Mouse (Mus musculus) thymus, adult 2 months (tissue): ENCODE results near the gene Nme6. TPM values are rescaled to one million over a fixed set of nuclear protein-coding genes. Genes with fewer than 3 reads are reported as not detected.
A peak's percentile ranks its signal among the peaks of the same experiment; 100 is the strongest.

Experiments
- DNase-seq: peaks from one replicate; pipeline ENCODE4 v3.0.0; 2021
- H3K27ac ChIP-seq: fragments of 200-500 bp; 2 replicates; pipeline ENCODE4 v1.5.1; 2012; ENCODE audit warnings: low read length, control low read depth; ENCODE audit not compliant: control insufficient read depth, insufficient read depth
- H3K27me3 ChIP-seq: fragments of 200-500 bp; 2 replicates; pipeline ENCODE4 v1.6.1; 2012; ENCODE audit warnings: mild to moderate bottlenecking, low read length, moderate library complexity, mixed read lengths; ENCODE audit not compliant: control insufficient read depth, insufficient read depth
- H3K36me3 ChIP-seq: fragments of 200-500 bp; 2 replicates; pipeline ENCODE4 v1.6.1; 2012; ENCODE audit warnings: mild to moderate bottlenecking, low read length, moderate library complexity; ENCODE audit not compliant: control insufficient read depth, insufficient read depth
- H3K4me1 ChIP-seq: fragments of 200-500 bp; replicated peaks from 2 replicates; pipeline ENCODE4 v1.6.1; 2012; ENCODE audit warnings: low read length; ENCODE audit not compliant: control insufficient read depth, insufficient read depth
- H3K4me3 ChIP-seq: fragments of 200-500 bp; 2 replicates; pipeline ENCODE4 v1.5.1; 2012; ENCODE audit warnings: mild to moderate bottlenecking, low read length, control low read depth, moderate library complexity; ENCODE audit not compliant: control insufficient read depth, insufficient read depth
- CTCF ChIP-seq: fragments of 200-500 bp; IDR thresholded peaks from 2 replicates; pipeline ENCODE4 v1.5.1; 2012; ENCODE audit warnings: mild to moderate bottlenecking, control low read depth, low read length, moderate library complexity, borderline replicate concordance; ENCODE audit not compliant: control insufficient read depth, poor library complexity, insufficient read depth; ENCODE audit errors: extremely low read depth
- POLR2A ChIP-seq: fragments of 200-500 bp; IDR thresholded peaks from 2 replicates; pipeline ENCODE4 v1.6.1; 2012; ENCODE audit warnings: mild to moderate bottlenecking, low read length, control low read depth, moderate library complexity; ENCODE audit not compliant: control insufficient read depth, poor library complexity, insufficient read depth; ENCODE audit errors: extremely low read depth
- WGBS: fragments of 180-500 bp; shearing (Covaris S2); methylation state at CpG from one replicate; pipeline ENCODE4 v1.1.7; 2018; 5-methylcytosine and 5-hydroxymethylcytosine counted together
- polyA plus RNA-seq: library from polyadenylated mRNA; depleted of rRNA; stranded (reverse); fragments of >200 nt; gene quantifications from 2 replicates; pipeline ENCODE4 v1.2.3, GENCODE M21; 2012

The Nme6 gene
- polyA plus RNA-seq, 1 experiment: 21.3 TPM

- no peak overlapping the region for H3K27ac ChIP-seq
- no peak for DNase-seq
- TF ChIP-seq CTCF: no peak
- peak overlapping the region; percentile 92 for H3K4me3 ChIP-seq
- no peaks in the 10 kb centered on the region for H3K27me3 ChIP-seq
- 5% methylated on average over 6 of the region's 6 CpGs for WGBS
- peaks cover 5% of the 10 kb centered on the region for H3K4me1 ChIP-seq
- H3K36me3 ChIP-seq: no peaks in the 10 kb centered on the region
Measured at GRCm38 (mm10) chr9:109833088-109833412, 501 bp downstream of the Nme6 start.

GRCm38 (mm10) chr9:109849312-109849758 is 16.8 kb downstream of the Nme6 start, which contains the start of gene Camp:
Camp (minus strand) TSS chr9:109849617.
- no peak within 1 kb of the TSS for H3K4me3 ChIP-seq
- no peaks in the 10 kb centered on the region for H3K4me1 ChIP-seq
- H3K27ac ChIP-seq: no peak within 1 kb of the TSS
- TF ChIP-seq POLR2A (no peak), CTCF (no peak)
- no peaks in the 10 kb centered on the region for H3K27me3 ChIP-seq
- 86% methylated on average over 6 of the region's 6 CpGs for WGBS
- DNase-seq: no peak
- no peaks in the 10 kb centered on the region for H3K36me3 ChIP-seq

DNA sequence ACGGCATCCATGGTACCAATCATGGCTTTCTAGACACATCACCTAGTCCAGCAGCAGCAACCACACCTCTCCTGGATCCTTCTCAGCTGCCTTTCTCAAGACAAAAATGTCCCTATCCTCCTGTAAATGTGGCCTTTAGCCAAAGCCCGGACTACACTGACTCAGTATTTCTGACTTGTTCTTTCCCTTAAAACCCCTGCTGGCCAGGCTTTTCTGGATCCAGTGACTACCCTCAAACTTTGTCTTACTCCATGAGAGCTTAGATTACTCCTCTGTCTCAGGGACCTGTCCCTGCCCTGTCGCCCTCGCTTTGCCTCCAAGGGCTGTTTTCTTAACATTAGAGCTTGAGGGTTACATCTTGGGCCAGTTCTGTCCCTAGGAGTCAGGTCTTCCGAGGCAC is 17.6 kb downstream of the Nme6 start:
- TF ChIP-seq CTCF: no peak
- TF ChIP-seq POLR2A: no peak
- Histone ChIP-seq H3K4me3 (no peak overlapping the region), H3K27me3 (no peaks in the 10 kb centered on the region), H3K27ac (no peak overlapping the region), H3K4me1 (no peaks in the 10 kb centered on the region), H3K36me3 (no peaks in the 10 kb centered on the region)
- DNase-seq: no peak
- 90% methylated on average over 5 of the region's 5 CpGs for WGBS

- H3K4me3 ChIP-seq: no peak overlapping the region
- no peaks in the 10 kb centered on the region for H3K36me3 ChIP-seq
- no peaks in the 10 kb centered on the region for H3K27me3 ChIP-seq
- no peaks in the 10 kb centered on the region for H3K4me1 ChIP-seq
- no peak for DNase-seq
- WGBS: 88% methylated on average over 2 of the region's 2 CpGs
- no peak for TF ChIP-seq CTCF
- TF ChIP-seq POLR2A: no peak
- H3K27ac ChIP-seq: no peak overlapping the region
Measured at GRCm38 (mm10) chr9:109854341-109854740, 21.8 kb downstream of the Nme6 start.

DNA sequence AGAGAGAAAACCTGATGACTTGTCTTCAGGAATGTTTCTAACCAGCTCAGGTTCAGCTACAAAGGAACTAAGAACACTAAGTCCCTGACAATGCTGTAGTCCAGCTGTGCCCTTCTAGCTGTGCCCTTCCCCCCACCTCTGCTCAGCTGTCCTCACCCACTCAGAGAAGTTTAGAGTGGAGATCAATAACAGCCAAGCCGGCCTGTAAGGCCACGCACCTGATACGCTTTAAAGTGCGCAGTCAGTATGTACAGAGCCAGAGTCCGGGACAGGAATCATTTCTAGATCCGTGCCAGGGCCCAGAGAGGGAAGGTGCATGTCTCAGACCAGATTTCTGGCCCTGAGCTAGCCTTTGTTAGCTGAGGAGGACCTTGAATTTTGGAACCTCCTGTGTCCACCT is 23.4 kb downstream of the Nme6 start:
- no peaks in the 10 kb centered on the region for H3K27me3 ChIP-seq
- 89% methylated on average over 6 of the region's 6 CpGs for WGBS
- H3K4me1 ChIP-seq: no peaks in the 10 kb centered on the region
- H3K36me3 ChIP-seq: no peaks in the 10 kb centered on the region
- no peak for DNase-seq
- no peak overlapping the region for H3K27ac ChIP-seq
- H3K4me3 ChIP-seq: no peak overlapping the region
- TF ChIP-seq POLR2A: no peak
- TF ChIP-seq CTCF: no peak

GRCm38 (mm10) chr9:109862397-109863044 is 30.0 kb downstream of the Nme6 start:
- H3K36me3 ChIP-seq: no peaks in the 10 kb centered on the region
- H3K27ac ChIP-seq: no peak overlapping the region
- DNase-seq: peak; percentile 83
- H3K4me3 ChIP-seq: no peak overlapping the region
- H3K4me1 ChIP-seq: peaks cover 7% of the 10 kb centered on the region; the same call in 1 of the 2 replicates
- TF ChIP-seq POLR2A (no peak), CTCF (peak; percentile 78; the same call in 1 of the 2 replicates)
- H3K27me3 ChIP-seq: no peaks in the 10 kb centered on the region
- 2% methylated on average over 20 of the region's 20 CpGs for WGBS

DNA sequence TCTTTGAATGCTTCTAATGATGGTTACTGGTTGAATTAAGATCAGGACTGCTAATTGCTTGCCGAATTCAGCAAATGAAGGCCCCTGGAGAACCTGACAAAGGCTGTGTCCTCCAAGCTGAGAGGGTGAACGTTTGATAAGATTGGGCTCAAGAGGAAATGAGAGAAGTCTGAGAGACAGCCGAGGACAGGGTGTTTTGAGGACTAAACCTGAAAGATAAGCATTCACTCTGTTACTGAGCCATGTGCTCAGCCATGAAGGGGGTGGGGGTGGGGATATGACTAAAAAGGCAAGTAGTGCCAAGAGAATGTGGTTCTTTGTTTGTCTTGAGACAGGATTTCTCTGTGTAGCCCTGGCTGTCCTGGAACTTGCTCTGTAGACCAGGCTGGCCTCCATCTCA is 30.5 kb downstream of the Nme6 start:
- DNase-seq: no peak
- H3K4me1 ChIP-seq: peaks cover 7% of the 10 kb centered on the region; the same call in 1 of the 2 replicates
- WGBS: 2% methylated on average over 3 of the region's 3 CpGs
- H3K27ac ChIP-seq: no peak overlapping the region
- H3K4me3 ChIP-seq: no peak overlapping the region
- no peaks in the 10 kb centered on the region for H3K27me3 ChIP-seq
- no peaks in the 10 kb centered on the region for H3K36me3 ChIP-seq
- TF ChIP-seq POLR2A (no peak), CTCF (no peak)
